Mouse (Mus musculus) adrenal gland, adult 18-20 months (tissue): Measurements from ENCODE around the gene Cdk5rap1. TPM values are rescaled to one million over a fixed set of nuclear protein-coding genes. Genes with fewer than 3 reads are reported as not detected.

Experiments
- DNase-seq, 2 experiments: peaks; one replicate each; pipeline ENCODE4 v3.0.0; 2021 to 2022; ENCODE audit warnings: low spot score in 2 of 2
- long read RNA-seq, 2 experiments: library from polyadenylated mRNA; stranded (forward); transcript quantifications; one replicate each; pipeline ENCODE4 v2.0.0; 2021
- total RNA-seq, 2 experiments: library from RNA; stranded (reverse); gene quantifications; 1 replicate in 1 of 2; 2 replicates in 1 of 2; pipeline ENCODE4 v1.2.3; 2021

Gene Cdk5rap1
- 10 to 100 TPM in 1 of 2 experiments, 1 to 10 TPM in 1; 9.3 to 13.6 TPM for total RNA-seq
- long read RNA-seq, experiment 1, partial matches to known transcripts = 1 of 6 reads
- long read RNA-seq, experiment 1, other reads (novel, unspliced or antisense) = 1 of 6 reads
- long read RNA-seq, experiment 2, transcript Cdk5rap1-201 (14 exons, 1,970 nt) = major isoform, 12 of 18 reads
- long read RNA-seq, experiment 2, partial matches to known transcripts = 4 of 18 reads
- long read RNA-seq, experiment 2, other reads (novel, unspliced or antisense) = 2 of 18 reads

DNA sequence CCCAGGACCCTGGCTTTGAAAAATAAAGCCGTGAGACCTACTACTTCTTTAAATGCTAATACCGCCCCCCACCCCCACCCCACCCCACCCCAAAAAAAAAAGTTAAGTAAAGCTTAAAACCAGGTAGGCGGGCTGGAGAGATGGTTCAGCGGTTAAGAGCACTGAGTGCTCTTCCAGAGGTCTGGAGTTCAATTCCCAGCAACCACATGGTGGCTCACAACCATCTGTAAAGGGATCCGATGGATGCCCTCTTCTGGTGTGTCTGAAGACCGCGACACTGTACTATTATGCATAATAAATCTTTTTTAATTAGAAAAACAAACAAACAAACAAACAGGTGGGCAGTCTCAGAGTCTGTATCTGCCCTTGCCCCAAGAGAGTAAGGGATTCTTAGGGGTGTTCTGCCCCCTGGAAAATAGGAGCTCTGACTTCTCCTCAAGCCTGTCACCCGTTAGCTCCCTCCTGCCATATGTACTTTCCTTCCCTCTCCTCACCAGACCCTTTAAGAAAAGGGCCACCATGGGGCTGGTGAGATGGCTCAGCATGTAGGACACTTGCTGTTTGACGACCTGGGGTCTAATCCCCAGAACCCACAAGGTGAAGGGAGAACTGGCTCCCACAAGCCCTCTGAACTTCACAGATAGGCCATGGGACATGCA is at the start of gene Cdk5rap1:
Gene Cdk5rap1, minus strand, starts transcription at position 169 of the 659 bp plus-strand sequence.
- no peak for DNase-seq

GRCm38 (mm10) chr2:154422181-154422580 is 49.4 kb upstream of the Cdk5rap1 start:
- DNase-seq = no peak

- DNase-seq = no peak
Observed at GRCm38 (mm10) chr2:154420942-154421731, 48.3 kb upstream of the Cdk5rap1 start.

GRCm38 (mm10) chr2:154419631-154420515 is 47.1 kb upstream of the Cdk5rap1 start:
- DNase-seq = no peak

GRCm38 (mm10) chr2:154418001-154418400 is 45.2 kb upstream of the Cdk5rap1 start:
- DNase-seq = no peak

DNA sequence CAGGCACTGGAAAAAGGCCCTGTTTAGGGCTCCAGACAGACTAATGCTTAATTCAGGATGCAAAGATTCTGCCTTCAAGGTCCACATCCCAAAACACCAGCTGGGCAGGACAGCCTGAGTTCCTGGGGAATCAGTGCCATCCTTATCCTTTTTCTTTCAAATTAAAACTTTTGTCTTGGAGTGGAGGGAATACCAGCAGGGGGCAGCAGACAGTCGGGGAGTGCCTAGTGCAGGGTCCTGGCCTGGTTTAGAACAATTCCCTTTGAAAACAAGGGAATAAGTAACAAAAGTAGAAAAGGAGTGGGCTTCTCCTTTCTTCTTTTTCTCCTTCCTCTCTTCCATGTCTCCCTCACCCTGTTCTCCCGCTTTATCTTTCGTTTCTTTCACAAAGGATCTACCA is 44.3 kb upstream of the Cdk5rap1 start:
- peak; percentile 80 to 83 for DNase-seq

DNA sequence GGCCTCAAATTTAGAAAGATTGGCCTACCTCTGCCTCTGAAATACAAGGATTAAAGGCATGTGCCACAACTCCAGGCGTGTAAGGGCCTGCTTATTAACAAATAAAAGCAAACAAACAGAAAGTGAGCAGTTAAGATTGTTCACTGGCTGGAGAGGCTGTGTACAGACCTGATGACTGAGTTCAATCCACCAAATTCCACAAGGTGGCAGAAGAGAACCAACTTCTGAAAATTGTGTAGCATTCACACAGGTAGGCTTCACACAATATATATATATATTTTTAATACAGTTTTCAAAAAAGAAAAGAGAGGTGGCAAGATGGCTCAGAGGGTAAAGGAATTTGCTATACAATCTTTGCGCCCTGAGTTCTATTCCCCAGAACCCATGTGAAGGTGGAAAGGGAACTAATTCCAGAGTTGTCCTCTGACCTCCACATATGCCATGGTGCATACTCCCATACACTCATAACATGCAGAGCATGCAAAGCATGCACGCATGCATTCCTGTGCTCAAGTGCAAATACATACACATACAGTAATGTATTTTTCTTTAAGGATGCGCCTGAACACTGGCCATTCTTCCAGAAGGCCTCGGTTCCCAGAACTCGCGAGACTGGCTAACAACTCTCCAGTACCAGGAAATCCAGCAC is 39.3 kb upstream of the Cdk5rap1 start:
- peak in 1 of 2 experiments; percentile 34 for DNase-seq

GRCm38 (mm10) chr2:154410355-154410754 is 37.5 kb upstream of the Cdk5rap1 start:
- DNase-seq = no peak

DNA sequence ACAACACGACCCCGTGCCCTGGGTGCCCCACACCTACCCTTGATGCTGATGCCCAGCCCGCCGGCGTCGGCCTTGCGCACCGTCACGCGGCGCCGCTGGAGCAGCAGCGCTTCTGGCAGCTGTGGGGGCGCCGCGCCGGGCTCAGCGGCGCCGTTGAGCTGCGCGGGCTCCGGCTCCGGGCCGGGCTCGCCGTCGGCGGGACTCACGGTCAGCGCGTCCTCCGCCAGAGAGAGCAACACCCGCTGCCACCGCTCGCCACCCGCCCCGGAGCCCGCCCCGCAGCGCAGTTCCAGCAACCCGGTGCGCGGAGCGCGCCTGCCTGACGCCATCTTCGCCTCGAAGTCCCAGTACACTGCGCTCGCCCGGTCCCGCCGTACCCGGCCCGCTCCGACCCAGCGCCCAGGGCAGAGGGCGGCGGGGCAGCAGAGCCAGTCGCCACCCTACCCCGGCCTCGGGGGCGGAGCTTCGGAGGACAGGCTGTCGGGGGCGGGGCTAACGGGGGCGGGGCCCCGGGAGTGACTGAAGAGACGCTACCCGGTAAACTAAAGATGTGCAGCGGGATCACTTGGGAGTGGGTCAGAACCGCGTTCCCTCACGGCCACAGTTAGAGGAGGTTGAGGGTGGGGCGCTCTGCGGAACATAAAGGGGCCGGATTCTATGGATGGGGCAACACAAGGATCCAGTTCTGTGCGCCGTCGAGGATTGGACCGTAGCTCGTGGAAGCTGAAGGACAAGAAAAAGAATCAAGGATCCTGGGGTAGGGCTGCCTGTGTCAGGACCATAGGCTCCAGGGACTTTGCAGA is 35.0 kb upstream of the Cdk5rap1 start, which contains the start of gene Snta1:
Gene Snta1, minus strand, starts transcription at position 457 of the 803 bp plus-strand sequence.
- peak; percentile 87 to 91 for DNase-seq

DNA sequence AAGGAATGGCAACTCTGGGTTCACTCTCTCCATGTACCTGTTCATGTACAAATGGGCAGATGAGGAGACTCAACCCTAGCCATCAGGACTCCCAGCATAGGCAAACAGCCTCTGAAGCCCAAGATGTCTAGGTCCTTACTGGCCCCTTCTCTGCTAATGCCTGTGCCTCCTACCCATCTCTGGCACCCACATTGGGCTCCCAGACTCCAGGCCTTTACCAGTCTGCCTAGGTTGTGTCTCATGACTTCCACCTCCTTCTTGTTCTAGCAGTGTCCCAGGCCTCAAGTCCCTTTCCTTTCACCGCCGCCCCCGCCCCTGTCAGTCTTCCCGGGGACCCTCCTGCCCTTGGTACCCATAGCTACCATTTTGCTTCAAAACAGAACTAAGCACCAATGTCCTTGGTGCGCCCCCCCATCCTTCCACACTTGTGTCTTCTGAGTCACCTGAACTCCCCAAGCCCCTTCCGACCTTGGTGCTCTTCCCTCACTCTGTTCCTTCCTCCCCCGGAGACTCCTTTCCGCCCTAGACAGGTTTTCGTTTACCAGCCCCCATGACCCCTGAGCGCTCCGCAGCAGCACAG is 34.3 kb upstream of the Cdk5rap1 start:
- peak in 1 of 2 experiments; percentile 29 for DNase-seq

- DNase-seq = no peak
Observed at GRCm38 (mm10) chr2:154405447-154405994, 32.7 kb upstream of the Cdk5rap1 start.

GRCm38 (mm10) chr2:154402811-154403210 is 30.0 kb upstream of the Cdk5rap1 start:
- DNase-seq = peak in 1 of 2 experiments; percentile 33

- no peak for DNase-seq
Observed at GRCm38 (mm10) chr2:154401976-154402375, 29.2 kb upstream of the Cdk5rap1 start.

DNA sequence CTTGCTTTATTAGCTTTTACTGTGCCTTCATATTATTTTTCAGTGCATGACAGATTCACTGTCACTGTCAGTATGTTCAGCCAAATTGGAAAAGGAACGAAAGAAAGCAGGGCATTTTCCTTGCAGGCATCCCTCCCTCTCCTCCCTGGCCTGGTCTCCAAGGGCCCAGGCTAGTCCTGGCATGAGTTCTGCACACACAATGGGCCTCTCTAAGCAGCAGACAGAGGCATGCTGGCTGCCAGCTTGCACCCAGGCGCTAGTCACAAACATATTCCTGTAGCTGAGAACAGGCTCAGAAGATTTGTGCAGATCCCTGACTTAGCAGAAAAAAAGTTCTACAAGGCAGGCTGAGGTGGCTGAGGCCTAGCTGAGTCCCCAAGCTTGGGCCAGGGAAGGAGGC is 26.5 kb upstream of the Cdk5rap1 start:
- DNase-seq = no peak

DNA sequence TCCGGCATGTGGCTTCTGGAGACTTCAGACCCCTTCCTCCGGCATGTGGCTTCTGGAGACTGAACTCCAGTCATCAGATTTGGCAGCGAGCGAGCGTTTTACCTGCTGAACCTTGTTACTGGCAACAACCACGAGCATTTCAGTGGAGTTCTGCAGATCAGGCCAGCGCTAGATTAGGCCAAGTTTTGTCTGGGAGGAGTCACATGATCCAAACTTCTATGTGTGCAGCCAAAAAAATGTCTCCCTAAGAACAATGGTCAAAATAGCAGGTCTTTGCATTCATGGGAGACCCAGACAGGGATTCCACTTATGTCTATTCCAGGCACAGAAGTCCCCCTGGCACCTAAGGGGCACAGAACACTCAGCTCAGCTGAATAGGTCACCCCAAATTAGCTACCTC is 25.5 kb upstream of the Cdk5rap1 start:
- no peak for DNase-seq

GRCm38 (mm10) chr2:154396529-154396928 is 23.7 kb upstream of the Cdk5rap1 start:
- no peak for DNase-seq

GRCm38 (mm10) chr2:154394602-154395001 is 21.8 kb upstream of the Cdk5rap1 start:
- DNase-seq = no peak

GRCm38 (mm10) chr2:154390180-154390964 is 17.6 kb upstream of the Cdk5rap1 start:
- DNase-seq = peak; percentile 83 to 86
